Mouse (Mus musculus): ENCODE results near the gene Slc24a5.

- TF ChIP-seq CTCF (IDR thresholded peaks at IDR 0.05; ENCODE audit: borderline replicate concordance, control insufficient read depth, extremely low read depth, insufficient read depth, low read length, poor library complexity): no peak
- TF ChIP-seq POLR2A (IDR thresholded peaks at IDR 0.05; ENCODE audit: control insufficient read depth, extremely low read depth, insufficient read depth, low read length, poor library complexity): no peak
Observed at GRCm38 (mm10) chr2:125055316-125055903, 12.5 kb upstream of the Slc24a5 start.

Data from thymus, adult 2 months (tissue).